Mouse (Mus musculus) right cerebral cortex, postnatal 25 days (tissue): ENCODE data around the gene Naga.
A peak's percentile ranks its signal among the peaks of the same experiment; 100 is the strongest.

Source experiments
- DNase-seq: peaks from one replicate; pipeline ENCODE4 v3.0.0; 2022

Gene Naga

GRCm38 (mm10) chr15:82354126-82354945 lies 15.6 kb upstream of the Naga start, which contains the start of gene Ndufa6:
TSS of gene Ndufa6 (minus strand) at chr15:82354322.
- peak; percentile 96 for DNase-seq

GRCm38 (mm10) chr15:82353745-82354113 lies 15.0 kb upstream of the Naga start:
- DNase-seq = no peak

DNA sequence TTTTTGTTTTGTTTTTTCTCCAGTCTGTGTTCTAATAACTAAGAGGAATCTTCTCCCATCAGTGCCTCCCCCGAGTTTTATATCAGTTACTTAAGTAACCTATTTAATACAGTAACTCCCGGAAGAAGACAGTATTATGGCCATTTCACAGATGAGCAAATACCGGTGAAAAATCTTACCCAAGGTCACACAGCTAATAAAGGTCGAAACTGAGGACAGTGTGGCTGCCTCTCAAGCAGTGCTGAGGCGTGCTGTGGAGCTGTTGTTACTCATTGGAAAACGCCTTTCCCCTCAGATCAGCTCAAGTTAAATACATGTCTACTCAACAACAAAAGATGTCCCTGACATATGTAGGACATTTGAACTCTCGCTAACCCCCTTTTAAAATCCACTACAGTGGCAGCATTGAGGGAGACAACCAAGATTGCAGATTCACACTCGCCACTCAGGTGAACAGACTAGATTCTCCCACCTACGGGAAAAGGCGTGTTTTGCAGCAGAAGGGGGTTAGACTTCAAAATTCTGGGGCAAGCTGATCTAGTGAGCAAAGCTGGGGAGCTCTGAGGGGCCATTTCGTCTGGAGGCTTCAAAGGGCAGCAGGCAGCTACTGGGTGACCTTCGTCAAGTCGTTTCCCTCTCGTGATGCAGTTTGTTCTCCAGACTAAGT lies 14.5 kb upstream of the Naga start:
- no peak for DNase-seq

GRCm38 (mm10) chr15:82351480-82351879 lies 12.8 kb upstream of the Naga start:
- no peak for DNase-seq

GRCm38 (mm10) chr15:82350349-82350748 lies 11.6 kb upstream of the Naga start:
- DNase-seq = no peak

GRCm38 (mm10) chr15:82348999-82349341 lies 10.2 kb upstream of the Naga start:
- no peak for DNase-seq

- DNase-seq = no peak
Measured at GRCm38 (mm10) chr15:82348258-82348998, 9.7 kb upstream of the Naga start.

DNA sequence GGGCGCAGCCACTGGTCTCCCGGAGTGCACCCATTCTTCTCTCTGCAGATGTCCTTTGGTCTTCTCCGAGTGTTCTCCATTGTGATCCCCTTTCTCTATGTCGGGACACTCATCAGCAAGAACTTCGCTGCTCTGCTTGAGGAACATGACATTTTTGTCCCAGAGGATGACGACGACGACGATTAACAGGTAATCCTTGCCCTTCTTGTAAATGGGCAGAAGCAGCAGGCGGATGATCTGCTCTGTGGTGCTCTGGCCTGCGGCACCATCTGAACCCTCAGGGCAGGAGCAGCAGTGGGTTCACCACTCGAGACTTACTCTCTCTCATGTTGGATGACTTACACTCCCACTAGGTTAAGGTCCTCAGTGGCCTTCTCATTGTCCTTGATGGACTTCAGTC lies 9.1 kb upstream of the Naga start:
- DNase-seq = no peak

DNA sequence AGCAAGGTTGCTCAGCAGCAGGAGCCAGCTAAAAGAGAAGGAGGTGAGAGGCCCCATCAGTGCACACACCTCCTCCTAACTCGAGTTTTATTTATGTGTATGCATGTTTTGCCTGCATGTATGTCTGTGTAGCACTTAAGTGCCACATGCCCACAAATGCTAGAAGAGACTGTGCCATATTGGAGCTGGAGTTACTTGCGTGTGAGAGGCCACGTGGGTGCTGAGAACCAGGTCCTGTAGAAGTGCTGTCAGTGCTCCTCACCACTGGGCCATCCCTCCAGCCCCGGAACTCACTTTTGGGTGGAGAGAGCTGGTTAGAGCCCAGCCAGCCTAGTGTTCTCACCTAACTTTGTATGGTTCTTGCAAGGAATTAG lies 8.6 kb upstream of the Naga start:
- DNase-seq = no peak

DNA sequence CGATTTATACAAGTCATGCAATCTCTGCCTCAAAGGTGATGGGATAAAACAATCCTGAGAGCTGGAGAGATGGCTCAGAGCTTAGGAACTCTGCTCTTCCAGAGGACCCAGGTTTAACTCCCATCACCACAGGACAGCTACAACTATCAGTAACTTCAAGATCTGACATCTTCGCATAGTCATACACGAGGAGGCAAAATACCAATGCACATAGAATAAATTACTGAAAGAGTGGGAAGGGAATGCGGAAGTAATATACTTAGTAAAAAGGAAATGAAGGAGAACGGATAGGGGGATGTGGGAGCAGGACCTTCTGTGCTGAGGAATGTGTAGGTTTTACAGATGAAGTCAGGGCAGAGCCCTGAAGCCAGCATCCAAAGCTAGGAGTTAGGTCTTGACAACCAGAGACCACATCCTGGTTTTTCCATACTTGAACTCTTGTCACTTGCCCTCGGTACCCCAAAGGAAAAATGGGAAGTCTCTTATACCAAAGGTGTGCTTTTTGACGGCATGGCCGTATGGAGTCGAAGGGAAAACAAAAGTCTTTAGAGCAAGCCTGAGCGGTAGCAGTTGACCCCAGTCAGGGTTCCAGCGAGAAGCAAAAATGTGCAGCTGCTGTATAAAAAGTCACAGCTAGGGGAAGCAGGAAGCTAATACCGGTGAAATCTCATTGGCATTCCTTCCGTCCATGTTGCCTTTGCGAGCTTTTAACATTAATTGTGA lies 8.0 kb upstream of the Naga start:
- DNase-seq = no peak

DNA sequence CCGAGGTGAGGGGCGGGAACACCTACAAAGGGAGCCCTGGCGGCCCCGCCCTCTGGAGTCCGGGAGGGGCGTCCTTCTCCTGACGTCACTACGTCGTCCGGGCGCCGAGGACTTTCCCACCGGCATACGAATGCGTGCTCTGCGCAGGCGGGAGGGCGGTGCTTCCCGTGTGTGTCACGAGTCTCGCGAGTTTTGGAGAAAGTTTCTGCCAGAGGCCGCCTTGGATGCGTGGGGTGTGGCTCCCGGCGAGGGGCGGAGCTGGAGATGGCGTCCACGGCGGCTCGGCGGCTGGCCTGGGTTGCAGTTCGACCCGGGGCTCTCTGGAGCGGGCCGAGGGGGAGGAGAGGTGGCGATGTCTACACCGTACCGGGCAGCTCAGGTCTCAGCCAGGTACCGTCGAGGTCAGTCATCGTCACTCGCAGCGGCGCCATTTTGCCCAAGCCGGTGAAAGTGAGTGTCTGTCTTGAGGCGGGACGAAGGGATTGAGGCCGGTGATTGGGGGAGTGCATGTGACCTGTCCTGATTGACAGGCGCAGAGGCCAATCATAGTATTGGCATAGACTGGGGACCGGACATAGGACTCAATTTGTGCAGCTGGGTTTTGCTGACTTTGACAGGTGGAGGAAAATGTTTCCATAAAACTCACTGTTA lies 7.2 kb upstream of the Naga start:
- DNase-seq = peak; percentile 97

- no peak for DNase-seq
Measured at GRCm38 (mm10) chr15:82344971-82345370, 6.2 kb upstream of the Naga start.

GRCm38 (mm10) chr15:82343368-82344287 lies 4.9 kb upstream of the Naga start:
- DNase-seq = no peak

DNA sequence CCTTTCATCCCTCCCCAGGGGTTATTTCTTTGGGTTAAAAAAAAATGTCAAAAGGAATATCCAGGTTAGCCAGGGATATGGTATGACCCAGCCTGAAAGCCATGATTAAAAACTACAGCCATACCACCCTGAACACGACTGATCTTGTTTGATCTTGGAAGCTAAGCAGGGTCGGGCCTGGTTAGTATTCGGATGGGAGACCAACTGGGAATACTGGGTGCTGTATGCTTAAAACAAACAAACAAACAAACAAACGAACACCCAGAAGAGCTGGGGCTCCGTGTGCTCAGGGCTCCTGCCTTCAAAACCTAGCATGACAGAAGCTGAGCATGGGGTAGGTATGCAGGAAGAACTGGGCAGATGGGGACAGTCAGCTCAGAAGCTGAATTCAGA lies 3.8 kb upstream of the Naga start:
- DNase-seq = no peak

DNA sequence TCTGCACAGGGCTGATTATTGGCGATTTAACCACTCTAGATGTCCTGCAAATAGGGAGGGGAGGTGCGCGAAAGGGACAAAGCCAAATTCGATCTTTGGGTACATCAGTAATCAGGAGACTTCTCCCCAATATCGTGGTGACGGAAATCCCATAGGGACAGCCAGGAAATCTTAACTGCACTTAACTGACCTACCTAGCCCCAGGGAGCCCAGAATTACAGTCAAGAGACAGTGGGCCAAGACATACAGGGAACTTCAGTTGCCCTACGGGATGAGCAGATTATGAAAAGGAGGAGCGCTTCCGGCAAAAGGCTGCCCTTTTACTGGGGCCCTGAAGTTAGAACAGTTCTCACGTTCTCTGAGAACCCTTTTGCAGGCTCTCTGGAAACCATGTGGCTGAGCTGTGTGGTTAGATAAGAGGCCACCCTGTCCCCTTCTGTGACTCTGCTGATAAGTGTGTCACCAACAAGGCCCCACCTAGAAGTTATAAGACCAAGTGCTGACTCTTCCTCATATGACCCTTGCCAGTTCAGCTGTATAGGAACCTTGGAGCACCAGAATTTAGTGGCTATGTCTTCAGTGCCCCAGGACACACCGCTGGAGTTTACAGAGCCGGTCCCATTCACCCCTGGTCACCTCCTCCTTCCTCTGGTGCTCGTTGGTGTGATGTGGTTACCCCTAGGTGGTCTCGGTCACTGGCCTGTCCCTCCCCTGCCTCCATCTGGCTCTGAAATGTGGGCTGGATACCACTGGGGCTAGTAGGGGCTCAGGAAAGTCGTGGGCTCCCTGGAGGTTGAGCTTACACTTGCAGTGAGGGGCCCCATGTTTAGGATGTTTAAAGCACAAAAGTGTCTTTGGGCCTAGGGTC lies 3.2 kb upstream of the Naga start:
- no peak for DNase-seq

DNA sequence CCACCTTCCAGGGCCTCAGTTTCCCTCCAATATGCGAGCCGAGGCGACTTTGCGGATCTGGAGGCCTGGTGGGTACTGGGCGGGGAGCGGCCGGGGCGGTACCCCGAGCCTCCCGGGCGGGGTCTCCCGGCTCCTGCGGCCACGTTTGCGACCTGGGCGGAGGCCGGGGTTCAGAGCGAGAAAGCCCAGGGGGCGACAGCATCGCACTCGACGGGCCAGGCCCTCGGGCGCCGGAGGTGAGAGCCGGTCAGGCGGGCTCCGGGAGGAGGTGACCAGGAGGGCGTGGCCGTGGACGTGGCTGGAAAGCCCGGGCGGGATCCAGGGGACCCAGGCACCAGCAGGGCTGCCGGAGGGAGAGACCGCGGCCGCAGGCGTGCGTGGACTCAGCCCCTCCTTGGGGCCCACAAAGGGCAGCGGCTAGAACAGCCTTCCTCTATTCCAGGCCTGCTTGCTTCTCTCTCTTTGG lies 2.3 kb upstream of the Naga start:
- no peak for DNase-seq

DNA sequence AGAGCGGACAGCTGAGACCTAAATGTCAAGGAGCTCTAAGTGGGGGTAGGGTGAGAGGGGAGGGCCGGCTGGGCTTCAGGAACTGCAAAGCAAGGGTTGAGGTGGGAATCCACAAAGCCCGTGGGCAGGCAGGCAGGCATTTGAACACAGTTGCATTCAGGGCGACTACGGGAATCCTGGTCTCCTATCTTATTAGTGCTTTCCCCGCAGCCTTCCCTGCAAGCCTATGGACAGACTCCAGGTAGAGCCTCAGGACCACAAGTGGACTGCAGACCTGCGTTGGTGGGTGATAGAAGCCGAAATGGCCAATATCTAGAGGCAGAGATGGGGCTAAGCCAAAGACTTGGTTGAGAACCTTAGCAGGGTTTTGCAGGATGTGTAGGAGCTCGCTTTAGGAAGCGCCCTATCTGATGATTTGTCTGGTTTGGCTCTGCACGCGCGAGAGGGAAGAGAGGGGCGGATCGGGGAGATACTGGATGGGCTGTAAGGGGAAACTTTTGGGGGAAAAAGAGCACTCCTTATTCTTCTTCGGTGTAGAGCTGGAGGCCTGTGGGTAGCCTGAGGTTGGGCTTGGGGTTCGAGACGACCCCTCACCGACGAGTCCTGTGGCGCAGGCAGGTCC lies 1.8 kb upstream of the Naga start:
- no peak for DNase-seq

DNA sequence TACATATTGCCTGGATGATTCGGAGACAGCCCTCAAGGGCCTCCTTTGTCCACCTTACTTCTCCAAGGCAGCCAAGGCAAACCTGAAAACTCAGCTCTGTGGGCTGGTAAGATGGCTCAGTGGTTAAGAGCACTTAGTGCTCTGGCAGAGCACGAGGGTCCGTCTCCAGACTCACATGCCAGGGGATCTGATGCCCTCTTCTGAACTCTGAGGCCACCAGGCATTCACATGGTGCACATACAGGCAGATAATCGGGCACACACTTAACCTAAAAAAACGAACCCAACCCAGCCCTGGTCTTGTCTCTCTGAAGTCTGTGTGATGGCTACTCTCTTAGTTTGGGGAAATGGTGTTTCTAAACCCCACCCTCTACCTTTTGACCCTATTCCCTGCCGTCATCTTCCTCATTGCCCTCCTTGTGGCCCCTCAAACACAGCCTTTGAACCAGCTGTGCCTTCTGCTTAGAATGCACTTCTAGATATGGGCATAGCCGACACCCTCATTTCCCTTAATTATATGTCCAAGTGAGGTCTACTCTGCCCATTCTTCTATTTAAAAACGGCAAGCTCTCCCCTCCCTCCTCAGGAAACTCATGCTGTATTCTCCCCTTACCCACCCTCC lies 1.0 kb upstream of the Naga start:
- DNase-seq = no peak

- no peak for DNase-seq
Measured at GRCm38 (mm10) chr15:82339150-82339549, 425 bp upstream of the Naga start.

DNA sequence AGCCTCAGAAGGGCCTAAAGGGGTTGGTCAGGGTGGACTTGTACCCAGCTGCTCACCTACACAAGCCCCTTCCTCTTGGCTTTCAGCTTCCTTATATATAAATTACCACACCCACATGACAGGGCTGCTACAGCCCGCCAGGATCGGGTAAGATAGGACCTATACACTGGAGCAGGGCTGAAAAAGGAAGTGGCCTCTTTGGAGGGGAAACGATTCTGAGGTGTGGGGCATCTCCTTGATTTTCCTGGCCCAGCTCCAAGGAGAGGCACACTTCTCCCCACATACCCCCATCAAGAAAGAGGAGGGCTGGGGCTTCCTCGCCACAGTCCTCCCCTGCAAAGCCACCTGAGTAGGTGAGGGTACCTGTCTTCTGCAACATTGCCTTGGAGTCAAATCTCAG lies 850 bp downstream of the Naga start:
- no peak for DNase-seq
